Mouse (Mus musculus) gastrocnemius, postnatal 10 days (tissue): ENCODE results near the gene Acat2. TPM values are rescaled to one million over a fixed set of nuclear protein-coding genes. Genes with fewer than 3 reads are reported as not detected.
"Not testable (repeated sequence)": the region's sequence is repeated elsewhere in the genome, so short reads cannot be mapped to it uniquely, and the experiment has no call there.

Experiments used
- DNase-seq: peaks from one replicate; pipeline ENCODE4 v3.0.0; 2021; ENCODE audit warnings: mixed read lengths
- total RNA-seq, 2 experiments: library from RNA; stranded (reverse); gene quantifications; 2 replicates each; pipeline ENCODE4 v1.2.3; 2021

Acat2 gene
- total RNA-seq, 2 experiments from 2014 or later = 11.8 to 12.0 TPM

- DNase-seq = no peak
Measured at GRCm38 (mm10) chr17:12906436-12906835, 54.1 kb downstream of the Acat2 start.

GRCm38 (mm10) chr17:12905810-12906209 lies 54.7 kb downstream of the Acat2 start:
- no peak for DNase-seq

GRCm38 (mm10) chr17:12904349-12904748 lies 56.2 kb downstream of the Acat2 start:
- no peak for DNase-seq

GRCm38 (mm10) chr17:12903372-12904333 lies 56.9 kb downstream of the Acat2 start:
- no peak for DNase-seq

GRCm38 (mm10) chr17:12902291-12902690 lies 58.3 kb downstream of the Acat2 start:
- no peak for DNase-seq

GRCm38 (mm10) chr17:12898607-12899006 lies 61.9 kb downstream of the Acat2 start:
- DNase-seq = not testable (repeated sequence)

- no peak for DNase-seq
Measured at GRCm38 (mm10) chr17:12897674-12898073, 62.9 kb downstream of the Acat2 start.

Other genes starting within 250 kb of the Acat2 start
- gene Igf2r, start 191.1 kb downstream of the Acat2 start, total RNA-seq = 100 to 1,000 TPM in 1 of 2 experiments, 10 to 100 TPM in 1; 92.0 to 114 TPM
- gene Mas1, start 92.6 kb downstream of the Acat2 start, total RNA-seq = under 1 TPM; 0.59 to 0.72 TPM
- gene Mrgprh, start 84.7 kb downstream of the Acat2 start, total RNA-seq = 1 to 10 TPM; 1.8 to 2.3 TPM
- gene Pnldc1, start 50.5 kb downstream of the Acat2 start, total RNA-seq = under 1 TPM; 0.20 to 0.26 TPM
- 100 to 1,000 TPM; 238 to 250 TPM for gene Tcp1, start 45.0 kb downstream of the Acat2 start, total RNA-seq
- gene Mrpl18, start 44.4 kb downstream of the Acat2 start, total RNA-seq = 10 to 100 TPM; 81.3 to 85.7 TPM
- under 1 TPM in 1 of 2 experiments, not detected in 1; 0.33 TPM for gene Acat3, start 20.1 kb downstream of the Acat2 start, total RNA-seq
- 10 to 100 TPM; 35.3 to 42.6 TPM for gene Wtap, start 33.4 kb upstream of the Acat2 start, total RNA-seq
- 100 to 1,000 TPM; 245 to 294 TPM for gene Sod2, start 46.1 kb upstream of the Acat2 start, total RNA-seq
- not detected for gene Gpr31b, start 91.5 kb upstream of the Acat2 start, total RNA-seq
- under 1 TPM; 0.26 to 0.61 TPM for gene Tcp10b, start 100.4 kb upstream of the Acat2 start, total RNA-seq
- gene Unc93a, start 171.1 kb upstream of the Acat2 start, total RNA-seq = under 1 TPM in 1 of 2 experiments, not detected in 1; 0.14 TPM